Comparison of ENCODE assay signal across 11 mouse cellular contexts in genomic region chr9:41078198-41078597, GRCm38 (mm10).
DNase-seq lines count a peak whose midpoint lies in the region; ATAC-seq and TF ChIP-seq lines count a peak whose summit lies in the region.
"Had no signal": no experiment of that assay in that cellular context is flagged by ENCODE, and none has a peak within 500 bp of the region (broad histone marks: within the 10 kb centered on the region; RNA-seq: fewer than 3 reads in every experiment).

No protein-coding gene starts in this region.

- peak overlapping the region; percentile 37 for H3K4me2 ChIP-seq in heart, embryonic 11.5 days
- H3K4me2 ChIP-seq in CH12.LX (ENCODE audit: insufficient read depth, low read depth, poor library complexity, severe bottlenecking): no peak overlapping the region
- no peak overlapping the region for H3K4me2 ChIP-seq in forebrain, postnatal 0 days (ENCODE audit: low read depth)
- no peak overlapping the region for H3K4me2 ChIP-seq in midbrain, embryonic 12.5 days (replicated peaks)
- H3K4me2 ChIP-seq in intestine, embryonic 15.5 days (replicated peaks): no peak overlapping the region
- H3K4me2 ChIP-seq: limb, embryonic 12.5 days had no signal

- H3K9ac ChIP-seq in heart, embryonic 11.5 days (ENCODE audit: low read depth, low read length): no peak overlapping the region; the same call in 1 of the 2 replicates
- H3K9ac ChIP-seq in CH12.LX (ENCODE audit: insufficient read depth, low read depth): no peak overlapping the region
- no peak overlapping the region for H3K9ac ChIP-seq in forebrain, postnatal 0 days
- no peak overlapping the region for H3K9ac ChIP-seq in midbrain, embryonic 12.5 days (replicated peaks)
- H3K9ac ChIP-seq in intestine, embryonic 15.5 days: no peak overlapping the region
- H3K9ac ChIP-seq: limb, embryonic 12.5 days had no signal

- no peaks in the 10 kb centered on the region for H3K79me2 ChIP-seq in CH12.LX (replicated peaks; ENCODE audit: control insufficient read depth, extremely low read depth, insufficient read depth, poor library complexity, severe bottlenecking)

- peaks cover 39% of the 10 kb centered on the region for H3K4me1 ChIP-seq in heart, embryonic 11.5 days (ENCODE audit: control insufficient read depth, insufficient read depth, low read length)
- peaks cover 11 to 57% of the 10 kb centered on the region in 2 experiments for H3K4me1 ChIP-seq in CH12.LX (ENCODE audit: control insufficient read depth in 1 of 2, insufficient read depth in 2 of 2)
- H3K4me1 ChIP-seq in forebrain, postnatal 0 days (ENCODE audit: insufficient read depth): peaks cover 17% of the 10 kb centered on the region
- H3K4me1 ChIP-seq in midbrain, embryonic 12.5 days: peaks cover 27% of the 10 kb centered on the region
- H3K4me1 ChIP-seq in kidney, adult 2 months (ENCODE audit: control insufficient read depth, insufficient read depth, low read length): no peaks in the 10 kb centered on the region
- H3K4me1 ChIP-seq in intestine, embryonic 15.5 days (replicated peaks): no peaks in the 10 kb centered on the region

- no peak for TF ChIP-seq POLR2A in CH12.LX (IDR thresholded peaks at IDR 0.05; ENCODE audit: low read depth, low read length)
- TF ChIP-seq POLR2A in kidney, adult 2 months (IDR thresholded peaks at IDR 0.05; ENCODE audit: low read depth, low read length): no peak

- no peaks in the 10 kb centered on the region for H3K9me3 ChIP-seq in heart, embryonic 11.5 days (replicated peaks; ENCODE audit: control insufficient read depth, low read length)
- H3K9me3 ChIP-seq in CH12.LX (replicated peaks; ENCODE audit: low read length): no peaks in the 10 kb centered on the region
- H3K9me3 ChIP-seq in forebrain, postnatal 0 days (ENCODE audit: low read length): no peaks in the 10 kb centered on the region
- H3K9me3 ChIP-seq in midbrain, embryonic 12.5 days: no peaks in the 10 kb centered on the region
- H3K9me3 ChIP-seq in intestine, embryonic 15.5 days: no peaks in the 10 kb centered on the region
- H3K9me3 ChIP-seq: limb, embryonic 12.5 days had no signal

- no peak for ATAC-seq in heart, embryonic 11.5 days (replicated peaks; ENCODE audit: insufficient number of reproducible peaks, low FRiP score, low TSS enrichment)
- ATAC-seq in forebrain, postnatal 0 days: peak; percentile 83
- no peak for ATAC-seq in midbrain, embryonic 12.5 days (ENCODE audit: low FRiP score, low read depth)
- ATAC-seq in intestine, embryonic 15.5 days: no peak

- TF ChIP-seq CTCF in CH12.LX (conservative IDR thresholded peaks at IDR 0.05 in 1 of 2, IDR thresholded peaks at IDR 0.05 in 1 of 2; ENCODE audit: low read depth in 2 of 2, low read length in 2 of 2): no peak
- no peak for TF ChIP-seq CTCF in forebrain, postnatal 0 days (IDR thresholded peaks at IDR 0.05; ENCODE audit: low read depth)
- no peak for TF ChIP-seq CTCF in kidney, adult 2 months (conservative IDR thresholded peaks at IDR 0.05; ENCODE audit: insufficient read depth, insufficient read length, low read depth, low read length)

- TF ChIP-seq EP300 in CH12.LX (IDR thresholded peaks at IDR 0.05; ENCODE audit: low read length): no peak

- H3K27ac ChIP-seq in heart, embryonic 11.5 days (ENCODE audit: low read depth, low read length): peak overlapping the region; percentile 80
- no peak overlapping the region for H3K27ac ChIP-seq in CH12.LX (ENCODE audit: insufficient read depth, low read depth)
- peak overlapping the region; percentile 66 for H3K27ac ChIP-seq in forebrain, postnatal 0 days (ENCODE audit: low read depth, low read length)
- H3K27ac ChIP-seq in midbrain, embryonic 12.5 days (replicated peaks): peak overlapping the region; percentile 30; the same call in 1 of the 2 replicates
- H3K27ac ChIP-seq in kidney, adult 2 months (ENCODE audit: insufficient read depth, low read depth, low read length): no peak overlapping the region
- no peak overlapping the region for H3K27ac ChIP-seq in intestine, embryonic 15.5 days
- H3K27ac ChIP-seq: limb, embryonic 12.5 days had no signal

- DNase-seq in heart, adult 9 months (ENCODE audit: low spot score in 2 of 2): no peak
- DNase-seq in CH12.LX (ENCODE audit: extremely low read depth): peak; percentile 48
- DNase-seq in forebrain, postnatal 0 days: peak; percentile 63
- DNase-seq in kidney, adult 2 months: no peak
- DNase-seq in testis, postnatal 10 days (ENCODE audit: low spot score): no peak
- DNase-seq: heart, postnatal 14 days; thymus, postnatal 14 days had no signal

- TF ChIP-seq RAD21 in CH12.LX (IDR thresholded peaks at IDR 0.05; ENCODE audit: low read depth, low read length): no peak

- H3K4me3 ChIP-seq in heart, embryonic 11.5 days (ENCODE audit: low read depth, low read length): no peak overlapping the region
- H3K4me3 ChIP-seq in CH12.LX (replicated peaks in 1 of 3; ENCODE audit: low read depth in 2 of 3, low read length in 2 of 3, poor library complexity in 1 of 3): no peak overlapping the region
- no peak overlapping the region for H3K4me3 ChIP-seq in forebrain, postnatal 0 days (ENCODE audit: low read depth, low read length)
- no peak overlapping the region for H3K4me3 ChIP-seq in midbrain, embryonic 12.5 days
- no peak overlapping the region for H3K4me3 ChIP-seq in kidney, adult 2 months (ENCODE audit: insufficient read depth, low read depth, low read length)
- H3K4me3 ChIP-seq in intestine, embryonic 15.5 days (replicated peaks): no peak overlapping the region
- H3K4me3 ChIP-seq: limb, embryonic 12.5 days had no signal

- no peaks in the 10 kb centered on the region for H3K36me3 ChIP-seq in heart, embryonic 11.5 days (ENCODE audit: control insufficient read depth, insufficient read depth, low read length)
- peaks cover 0 to 1% of the 10 kb centered on the region in 2 experiments for H3K36me3 ChIP-seq in CH12.LX (replicated peaks in 1 of 2; ENCODE audit: control insufficient read depth in 1 of 2, insufficient read depth in 1 of 2, low read length in 1 of 2)
- no peaks in the 10 kb centered on the region for H3K36me3 ChIP-seq in forebrain, postnatal 0 days (ENCODE audit: insufficient read depth)
- no peaks in the 10 kb centered on the region for H3K36me3 ChIP-seq in midbrain, embryonic 12.5 days
- no peaks in the 10 kb centered on the region for H3K36me3 ChIP-seq in kidney, adult 2 months (ENCODE audit: control insufficient read depth, insufficient read depth, low read length)
- H3K36me3 ChIP-seq in intestine, embryonic 15.5 days: no peaks in the 10 kb centered on the region
- H3K36me3 ChIP-seq: limb, embryonic 12.5 days had no signal

- WGBS in heart, embryonic 11.5 days (ENCODE audit: insufficient replicate concordance): 78% methylated on average over 4 of the region's 4 CpGs
- 25% methylated on average over 4 of the region's 4 CpGs for WGBS in forebrain, postnatal 0 days
- WGBS in midbrain, embryonic 12.5 days: 73% methylated on average over 4 of the region's 4 CpGs
- 93% methylated on average over 4 of the region's 4 CpGs for WGBS in kidney, adult 2 months
- 85% methylated on average over 4 of the region's 4 CpGs for WGBS in intestine, embryonic 15.5 days

- in situ Hi-C loops in CH12.LX (cut with MboI; ENCODE audit: low pct_ligation_motif_present, low pct_unique_long_range_greater_than_20kb, low sequenced_read_pairs): no loop called here

- dilution Hi-C loops in CH12.LX (cut with MboI; ENCODE audit: extremely low pct_ligation_motif_present, extremely low pct_unique_long_range_greater_than_20kb, low sequenced_read_pairs): no loop called here

- no peaks in the 10 kb centered on the region for H3K27me3 ChIP-seq in heart, embryonic 11.5 days (ENCODE audit: control insufficient read depth, insufficient read depth, low read length)
- no peaks in the 10 kb centered on the region for H3K27me3 ChIP-seq in CH12.LX (replicated peaks)
- H3K27me3 ChIP-seq in forebrain, postnatal 0 days (ENCODE audit: insufficient read depth, low read length): no peaks in the 10 kb centered on the region
- no peaks in the 10 kb centered on the region for H3K27me3 ChIP-seq in midbrain, embryonic 12.5 days
- H3K27me3 ChIP-seq in kidney, adult 2 months (replicated peaks; ENCODE audit: control insufficient read depth, insufficient read depth, low read length): no peaks in the 10 kb centered on the region
- H3K27me3 ChIP-seq in intestine, embryonic 15.5 days (replicated peaks): no peaks in the 10 kb centered on the region
- H3K27me3 ChIP-seq: limb, embryonic 12.5 days had no signal

TF ChIP-seq in CH12.LX, 34 proteins besides CTCF, POLR2A, EP300 and RAD21:
- no peak for TF ChIP-seq MXI1 (IDR thresholded peaks at IDR 0.05; ENCODE audit: low read depth, low read length)
- TF ChIP-seq CHD2 (IDR thresholded peaks at IDR 0.05; ENCODE audit: low read length): no peak

Comparison
In these comparisons a context has a peak if more than half of its experiments do, and no peak if none do; other contexts are left out.
1. H3K27ac ChIP-seq: peak in heart, embryonic 11.5 days (single experiment), forebrain, postnatal 0 days (single experiment) and midbrain, embryonic 12.5 days (single experiment); none in CH12.LX (single experiment), kidney, adult 2 months (single experiment) and intestine, embryonic 15.5 days (single experiment).
2. DNase-seq: peak in CH12.LX (single experiment) and forebrain, postnatal 0 days (single experiment); none in heart, adult 9 months (0 of 2), kidney, adult 2 months (single experiment) and testis, postnatal 10 days (single experiment).